ENCODE assay signal across 9 mouse cellular contexts in the genomic region with DNA sequence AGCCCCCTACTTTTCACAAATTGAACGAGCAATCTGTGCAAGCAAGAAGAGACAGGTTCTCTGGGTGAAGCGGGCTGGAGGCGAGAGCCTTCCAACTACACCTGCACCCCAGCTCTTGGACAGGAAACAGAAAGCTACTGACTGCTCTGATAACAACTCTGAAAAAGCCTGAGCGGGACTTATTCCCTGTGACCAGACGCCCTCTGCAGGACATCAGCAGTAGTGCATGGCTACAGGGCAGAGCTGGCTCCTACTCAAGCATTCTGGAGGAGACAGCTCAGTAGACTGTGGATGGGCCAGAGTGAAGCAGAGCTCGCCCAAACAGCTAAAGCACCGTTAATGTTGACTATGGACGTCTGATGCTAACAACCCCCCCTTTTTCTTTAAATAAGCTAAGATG. TPM values are rescaled to one million over a fixed set of nuclear protein-coding genes. Genes with fewer than 3 reads are reported as not detected.
DNase-seq lines count a peak whose midpoint lies in the region; ATAC-seq and TF ChIP-seq lines count a peak whose summit lies in the region.
"Had no signal": no experiment of that assay in that cellular context is flagged by ENCODE, and none has a peak within 500 bp of the region (broad histone marks: within the 10 kb centered on the region; RNA-seq: fewer than 3 reads in every experiment).

No protein-coding gene starts in this region.

- TF ChIP-seq CTCF in kidney, postnatal 0 days (IDR thresholded peaks at IDR 0.05; ENCODE audit: low read depth), result peak; percentile 99
- peak; percentile 93 for TF ChIP-seq CTCF in testis, adult 2 months (IDR thresholded peaks at IDR 0.05; ENCODE audit: control insufficient read depth, insufficient read depth, insufficient replicate concordance, low read depth, low read length)

- DNase-seq in CD4-positive, CD25-positive, alpha-beta regulatory T cell, adult 2 months (ENCODE audit: low read depth, low spot score), result peak; percentile 90
- peak; percentile 91 for DNase-seq in adrenal gland, postnatal 25 days
- peak; percentile 87 for DNase-seq in embryonic facial prominence, embryonic 10.5 days (ENCODE audit: low spot score)
- peak; percentile 92 for DNase-seq in heart, adult 8-10 months (ENCODE audit: low spot score)
- peak; percentile 94 for DNase-seq in kidney, postnatal 0 days (ENCODE audit: low spot score)

- ATAC-seq in kidney, postnatal 0 days (replicated peaks; ENCODE audit: low FRiP score, low read depth), result no peak
- 0 out of 2 replicates have a peak, but pooled peaks have one; percentile 28 for ATAC-seq in liver, embryonic 12.5 days
- ATAC-seq in neutrophil, adult 5-6 weeks (ENCODE audit: extremely low read depth, insufficient number of reproducible peaks, low FRiP score, poor library complexity, severe bottlenecking), result peak; percentile 64

- H3K4me1 ChIP-seq in embryonic facial prominence, embryonic 10.5 days, result peaks cover 22% of the 10 kb centered on the region
- H3K4me1 ChIP-seq in kidney, postnatal 0 days (replicated peaks; ENCODE audit: insufficient read depth, low read length), result 0 out of 2 replicates have a peak, but pooled peaks cover 4% of the 10 kb centered on the region
- H3K4me1 ChIP-seq in liver, embryonic 12.5 days, result peaks cover 12% of the 10 kb centered on the region; the same call in 1 of the 2 replicates
- peaks cover 3% of the 10 kb centered on the region; the same call in 1 of the 2 replicates for H3K4me1 ChIP-seq in testis, adult 2 months (ENCODE audit: control insufficient read depth, insufficient read depth, low read length)

- no peaks in the 10 kb centered on the region for H3K36me3 ChIP-seq in embryonic facial prominence, embryonic 10.5 days (replicated peaks)
- H3K36me3 ChIP-seq in kidney, postnatal 0 days (ENCODE audit: insufficient read depth, low read length), result no peaks in the 10 kb centered on the region
- no peaks in the 10 kb centered on the region for H3K36me3 ChIP-seq in liver, embryonic 12.5 days
- H3K36me3 ChIP-seq in testis, adult 2 months (ENCODE audit: control insufficient read depth, insufficient read depth, low read length), result no peaks in the 10 kb centered on the region

- no peak overlapping the region for H3K4me2 ChIP-seq in kidney, postnatal 0 days (ENCODE audit: low read length)
- no peak overlapping the region for H3K4me2 ChIP-seq in liver, embryonic 12.5 days

- H3K27me3 ChIP-seq in embryonic facial prominence, embryonic 10.5 days (replicated peaks; ENCODE audit: low read depth, poor library complexity, severe bottlenecking), result peaks cover 10% of the 10 kb centered on the region; the same call in 1 of the 2 replicates
- H3K27me3 ChIP-seq in kidney, postnatal 0 days (ENCODE audit: insufficient read depth, low read length), result no peaks in the 10 kb centered on the region
- peaks cover 14% of the 10 kb centered on the region for H3K27me3 ChIP-seq in liver, embryonic 12.5 days (replicated peaks)
- no peaks in the 10 kb centered on the region for H3K27me3 ChIP-seq in testis, adult 2 months (ENCODE audit: control insufficient read depth, insufficient read depth, low read length)

- no peak for TF ChIP-seq POLR2A in testis, adult 2 months (IDR thresholded peaks at IDR 0.05; ENCODE audit: control insufficient read depth, low read depth, low read length)

- H3K27ac ChIP-seq in embryonic facial prominence, embryonic 10.5 days (replicated peaks), result no peak overlapping the region
- H3K27ac ChIP-seq in kidney, postnatal 0 days, result no peak overlapping the region
- H3K27ac ChIP-seq in liver, embryonic 12.5 days, result no peak overlapping the region
- H3K27ac ChIP-seq in testis, adult 2 months (ENCODE audit: control insufficient read depth, insufficient read depth, low read depth, low read length), result no peak overlapping the region

- 28% methylated on average over 8 of the region's 8 CpGs for WGBS in embryonic facial prominence, embryonic 10.5 days
- WGBS in kidney, postnatal 0 days, result 20% methylated on average over 8 of the region's 8 CpGs
- WGBS in liver, embryonic 12.5 days (ENCODE audit: insufficient replicate concordance), result 9% methylated on average over 8 of the region's 8 CpGs

- H3K9ac ChIP-seq in kidney, postnatal 0 days (ENCODE audit: low read depth, low read length), result no peak overlapping the region
- H3K9ac ChIP-seq in liver, embryonic 12.5 days, result no peak overlapping the region

- no peak overlapping the region for H3K4me3 ChIP-seq in embryonic facial prominence, embryonic 10.5 days
- H3K4me3 ChIP-seq in kidney, postnatal 0 days (replicated peaks; ENCODE audit: low read depth, low read length), result no peak overlapping the region
- no peak overlapping the region for H3K4me3 ChIP-seq in liver, embryonic 12.5 days
- no peak overlapping the region for H3K4me3 ChIP-seq in testis, adult 2 months (ENCODE audit: control insufficient read depth, low read depth, low read length)

- H3K9me3 ChIP-seq in embryonic facial prominence, embryonic 10.5 days, result no peaks in the 10 kb centered on the region
- H3K9me3 ChIP-seq in kidney, postnatal 0 days (replicated peaks; ENCODE audit: low read length), result no peaks in the 10 kb centered on the region
- no peaks in the 10 kb centered on the region for H3K9me3 ChIP-seq in liver, embryonic 12.5 days (replicated peaks)

RNA-seq across cellular contexts. Expression of gene Wfdc1, which starts 10.2 kb away (rescaled TPM):
- 4.6 and 6.1 TPM in 2 replicates for total RNA-seq in adrenal gland, postnatal 25 days (2021)
- polyA plus RNA-seq in embryonic facial prominence, embryonic 10.5 days (2016; fragmentation: Nextera tagmentation; extraction: Ambion mirVana), result 3.8 and 4.5 TPM in 2 replicates
- total RNA-seq in heart, adult 8-10 months (2022), result 10 to 100 TPM; 22.2 to 32.4 (median 25.2) TPM
- 6.2 and 6.9 TPM in 2 replicates for polyA plus RNA-seq in kidney, postnatal 0 days (2015; fragmentation: Nextera tagmentation; extraction: Ambion mirVana)
- 0.41 and 0.66 TPM in 2 replicates for polyA plus RNA-seq in liver, embryonic 12.5 days (2016; fragmentation: Nextera tagmentation; extraction: Ambion mirVana)
- total RNA-seq in neutrophil, adult 5-6 weeks (2017), result not detected in 2 replicates
- 25.8 and 26.9 TPM in 2 replicates for polyA plus RNA-seq in testis, adult 2 months (2012; rRNA removed)

RNA-seq across cellular contexts. Expression of gene Atp2c2, which starts 23.4 kb away (rescaled TPM):
- total RNA-seq in adrenal gland, postnatal 25 days (2021), result 0.67 and 0.95 TPM in 2 replicates
- polyA plus RNA-seq in embryonic facial prominence, embryonic 10.5 days (2016; fragmentation: Nextera tagmentation; extraction: Ambion mirVana), result 3.8 and 4.1 TPM in 2 replicates
- under 1 TPM in 1 of 4 experiments, not detected in 3; 0.11 TPM for total RNA-seq in heart, adult 8-10 months (2022)
- polyA plus RNA-seq in kidney, postnatal 0 days (2015; fragmentation: Nextera tagmentation; extraction: Ambion mirVana), result 1.3 and 1.6 TPM in 2 replicates
- 0.07 and 0.14 TPM in 2 replicates for polyA plus RNA-seq in liver, embryonic 12.5 days (2016; fragmentation: Nextera tagmentation; extraction: Ambion mirVana)
- total RNA-seq in neutrophil, adult 5-6 weeks (2017), result not detected in 2 replicates
- polyA plus RNA-seq in testis, adult 2 months (2012; rRNA removed), result 1.2 and 1.4 TPM in 2 replicates

RNA-seq across cellular contexts. Expression of gene Kcng4, which starts 40.9 kb away (rescaled TPM):
- total RNA-seq in adrenal gland, postnatal 25 days (2021), result 0.30 and 0.52 TPM in 2 replicates
- 0.22 and 0.47 TPM in 2 replicates for polyA plus RNA-seq in embryonic facial prominence, embryonic 10.5 days (2016; fragmentation: Nextera tagmentation; extraction: Ambion mirVana)
- total RNA-seq in heart, adult 8-10 months (2022), result under 1 TPM in 2 of 4 experiments, not detected in 2; 0.09 to 0.12 TPM
- polyA plus RNA-seq in kidney, postnatal 0 days (2015; fragmentation: Nextera tagmentation; extraction: Ambion mirVana), result 0.14 and 0.28 TPM in 2 replicates
- not detected in 2 replicates for polyA plus RNA-seq in liver, embryonic 12.5 days (2016; fragmentation: Nextera tagmentation; extraction: Ambion mirVana)
- not detected in 2 replicates for total RNA-seq in neutrophil, adult 5-6 weeks (2017)
- polyA plus RNA-seq in testis, adult 2 months (2012; rRNA removed), result 12.3 and 13.3 TPM in 2 replicates
- polyA plus RNA-seq: heart, embryonic 14.5 days had no signal
